Mouse (Mus musculus) liver, embryonic 12.5 days (tissue): ENCODE measurements around the gene Slc4a5. TPM values are rescaled to one million over a fixed set of nuclear protein-coding genes. Genes with fewer than 3 reads are reported as not detected.

Source experiments
- ATAC-seq: fragments of 200-750 bp; cut with Nextera tagmentation; 2 replicates; pipeline ENCODE4 v1.8.0; 2017; ENCODE audit warnings: moderate number of reproducible peaks, mild to moderate bottlenecking, moderate library complexity
- H3K27ac ChIP-seq: fragments of 300-500 bp; sonication (generic); 2 replicates; pipeline ENCODE4 v1.5.1; 2016; ENCODE audit warnings: mild to moderate bottlenecking
- H3K27me3 ChIP-seq: fragments of 300-500 bp; sonication (generic); replicated peaks from 2 replicates; pipeline ENCODE4 v1.6.1; 2016; ENCODE audit warnings: mild to moderate bottlenecking, moderate library complexity
- H3K36me3 ChIP-seq: fragments of 300-500 bp; sonication (generic); 2 replicates; pipeline ENCODE4 v1.6.1; 2016; ENCODE audit warnings: mild to moderate bottlenecking, moderate library complexity
- H3K4me1 ChIP-seq: fragments of 300-500 bp; sonication (generic); 2 replicates; pipeline ENCODE4 v1.6.1; 2016
- H3K4me2 ChIP-seq: fragments of 300-500 bp; sonication (generic); 2 replicates; pipeline ENCODE4 v1.6.1; 2016; ENCODE audit warnings: mild to moderate bottlenecking, moderate library complexity
- H3K4me3 ChIP-seq: fragments of 300-500 bp; sonication (generic); 2 replicates; pipeline ENCODE4 v1.5.1; 2016; ENCODE audit warnings: mild to moderate bottlenecking, moderate library complexity
- H3K9ac ChIP-seq: fragments of 300-500 bp; sonication (generic); 2 replicates; pipeline ENCODE4 v1.6.1; 2016; ENCODE audit warnings: mild to moderate bottlenecking, moderate library complexity
- H3K9me3 ChIP-seq: fragments of 300-500 bp; sonication (generic); replicated peaks from 2 replicates; pipeline ENCODE4 v1.6.1; 2016; ENCODE audit warnings: mild to moderate bottlenecking, moderate library complexity
- WGBS: fragments of 180-500 bp; shearing (Covaris S2); methylation state at CpG from one replicate; pipeline ENCODE4 v1.1.7; 2016; ENCODE audit not compliant: insufficient replicate concordance; 5-methylcytosine and 5-hydroxymethylcytosine counted together
- polyA plus RNA-seq: library from polyadenylated mRNA; unstranded; fragments of >200 nt; fragmentation: Nextera tagmentation; extraction: Ambion mirVana; gene quantifications from 2 replicates; pipeline ENCODE4 v1.2.1, GENCODE M21; 2016

Gene Slc4a5
- 1.2 and 1.3 TPM in 2 replicates for polyA plus RNA-seq

- Histone ChIP-seq H3K27me3 (no peaks in the 10 kb centered on the region; the same call in 1 of the 2 replicates), H3K36me3 (no peaks in the 10 kb centered on the region), H3K27ac (no peak within 1 kb of the TSS), H3K9ac (no peak within 1 kb of the TSS), H3K4me3 (no peak within 1 kb of the TSS), H3K9me3 (no peaks in the 10 kb centered on the region), H3K4me1 (no peaks in the 10 kb centered on the region), H3K4me2 (no peak within 1 kb of the TSS)
- WGBS = 51% methylated on average over 3 of the region's 3 CpGs
- ATAC-seq = no peak
Measured at GRCm38 (mm10) chr6:83219814-83220213, at the start of gene Slc4a5. Gene Slc4a5 (plus strand): TSS chr6:83219828.

DNA sequence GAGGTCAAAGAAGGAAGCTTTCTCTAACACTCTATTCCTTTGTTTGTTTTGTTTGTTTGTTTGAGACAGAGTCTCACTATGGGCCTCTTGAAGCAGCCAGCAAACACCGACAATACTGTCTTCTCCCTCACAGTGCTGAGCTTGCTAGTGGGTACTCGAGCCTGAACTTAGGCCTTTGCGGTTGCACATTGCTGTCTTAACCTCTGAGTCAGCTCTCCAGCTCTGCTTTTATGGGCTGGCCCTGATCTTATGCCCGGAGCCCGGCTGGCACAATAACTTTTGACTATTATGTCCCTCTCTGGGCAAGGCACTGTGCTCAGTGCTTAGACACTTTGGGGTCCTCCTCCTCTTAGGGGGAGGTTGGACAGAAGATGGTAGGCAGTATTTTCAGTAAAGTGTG lies 49.8 kb upstream of the Slc4a5 start:
- no peaks in the 10 kb centered on the region for H3K9me3 ChIP-seq
- H3K27ac ChIP-seq = no peak overlapping the region
- 77% methylated on average over 5 of the region's 5 CpGs for WGBS
- no peaks in the 10 kb centered on the region for H3K27me3 ChIP-seq
- H3K36me3 ChIP-seq = 0 out of 2 replicates have a peak, but pooled peaks cover 3% of the 10 kb centered on the region
- no peak for ATAC-seq
- H3K4me2 ChIP-seq = no peak overlapping the region
- peaks cover 42% of the 10 kb centered on the region for H3K4me1 ChIP-seq
- no peak overlapping the region for H3K9ac ChIP-seq
- no peak overlapping the region for H3K4me3 ChIP-seq

GRCm38 (mm10) chr6:83171063-83171462 lies 48.6 kb upstream of the Slc4a5 start:
- 73% methylated on average over 5 of the region's 5 CpGs for WGBS
- peaks cover 8% of the 10 kb centered on the region; the same call in 1 of the 2 replicates for H3K36me3 ChIP-seq
- ATAC-seq = no peak
- no peak overlapping the region for H3K4me2 ChIP-seq
- H3K4me1 ChIP-seq = peaks cover 42% of the 10 kb centered on the region
- H3K9ac ChIP-seq = no peak overlapping the region
- H3K4me3 ChIP-seq = no peak overlapping the region
- H3K27me3 ChIP-seq = no peaks in the 10 kb centered on the region
- no peak overlapping the region for H3K27ac ChIP-seq
- no peaks in the 10 kb centered on the region for H3K9me3 ChIP-seq

DNA sequence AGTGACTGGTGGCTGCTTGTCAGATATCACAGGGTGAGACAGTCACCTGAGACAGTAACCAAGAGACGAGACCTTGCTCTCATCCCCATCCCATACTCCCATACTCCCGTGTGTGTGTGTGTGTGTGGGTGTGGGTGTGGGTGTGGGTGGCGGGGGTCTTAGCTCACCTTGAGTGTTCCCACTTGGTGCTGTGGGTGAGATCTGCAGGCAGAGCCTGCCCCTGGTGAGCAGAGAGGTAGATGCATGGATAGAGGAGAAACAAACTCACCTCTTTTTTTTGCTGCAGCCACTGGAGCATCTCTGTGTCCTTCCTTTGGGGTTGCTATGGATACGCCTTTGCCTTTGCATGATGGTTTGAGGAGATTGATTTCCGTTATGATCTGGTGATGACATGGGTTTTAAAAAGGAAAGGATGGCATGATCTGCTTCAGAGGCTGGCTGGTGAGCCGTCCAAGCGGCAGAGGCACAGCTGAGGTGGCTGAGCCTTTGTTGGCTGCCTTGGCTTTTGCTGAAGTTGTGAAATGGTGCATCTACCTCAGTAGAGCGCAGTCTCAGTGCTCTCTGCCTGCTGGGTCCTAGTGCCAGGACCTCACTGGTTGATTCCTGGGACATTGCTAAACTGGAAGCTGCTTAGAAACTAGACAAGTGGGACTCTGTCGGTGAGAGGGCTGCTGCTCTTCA lies 47.2 kb upstream of the Slc4a5 start:
- no peak overlapping the region for H3K27ac ChIP-seq
- no peak for ATAC-seq
- WGBS = 64% methylated on average over 9 of the region's 9 CpGs

DNA sequence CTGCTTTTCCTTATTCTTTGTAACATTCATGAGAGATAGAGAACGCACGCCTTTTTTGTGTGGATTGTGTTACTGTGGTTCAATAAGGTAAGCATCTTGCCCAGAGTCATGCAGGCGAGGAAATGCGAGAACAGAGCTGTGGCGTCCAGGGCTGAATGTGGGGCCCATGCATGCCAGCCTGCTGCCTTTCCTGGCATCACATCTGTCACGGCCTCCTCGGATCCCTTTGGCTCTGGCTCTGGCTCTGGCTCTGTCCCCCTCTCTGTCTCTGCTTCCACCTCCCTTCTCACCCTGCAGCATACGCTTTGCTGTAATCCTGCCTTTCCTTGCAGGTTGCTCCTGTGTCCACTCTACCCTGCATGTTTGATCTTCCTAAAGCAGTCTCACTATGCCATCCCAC lies 43.6 kb upstream of the Slc4a5 start:
- Histone ChIP-seq H3K4me2 (no peak overlapping the region), H3K9ac (no peak overlapping the region), H3K4me1 (peaks cover 30% of the 10 kb centered on the region), H3K27me3 (no peaks in the 10 kb centered on the region), H3K9me3 (no peaks in the 10 kb centered on the region), H3K27ac (no peak overlapping the region), H3K36me3 (peaks cover 8% of the 10 kb centered on the region; the same call in 1 of the 2 replicates), H3K4me3 (no peak overlapping the region)
- WGBS = 82% methylated on average over 8 of the region's 8 CpGs
- no peak for ATAC-seq

More for the DNA sequence above, 47.2 kb upstream of the Slc4a5 start:
- Histone ChIP-seq H3K27me3 (no peaks in the 10 kb centered on the region), H3K4me3 (no peak overlapping the region), H3K4me1 (peaks cover 37% of the 10 kb centered on the region), H3K9ac (no peak overlapping the region), H3K4me2 (no peak overlapping the region), H3K36me3 (peaks cover 11% of the 10 kb centered on the region; the same call in 1 of the 2 replicates), H3K9me3 (no peaks in the 10 kb centered on the region)

- H3K9me3 ChIP-seq = no peaks in the 10 kb centered on the region
- peak; percentile 40; the same call in 1 of the 2 replicates for ATAC-seq
- peaks cover 32% of the 10 kb centered on the region for H3K36me3 ChIP-seq
- peaks cover 30% of the 10 kb centered on the region for H3K4me1 ChIP-seq
- H3K27me3 ChIP-seq = no peaks in the 10 kb centered on the region
- H3K9ac ChIP-seq = peak overlapping the region; percentile 10; the same call in 1 of the 2 replicates
- 62% methylated on average over 12 of the region's 12 CpGs for WGBS
- H3K4me3 ChIP-seq = 0 out of 2 replicates have a peak overlapping the region, but pooled peaks have one; percentile 8
- no peak overlapping the region for H3K27ac ChIP-seq
- peak overlapping the region; percentile 36 for H3K4me2 ChIP-seq
Measured at GRCm38 (mm10) chr6:83179390-83180117, 40.1 kb upstream of the Slc4a5 start.

- H3K4me2 ChIP-seq = no peak overlapping the region
- ATAC-seq = no peak
- no peaks in the 10 kb centered on the region for H3K9me3 ChIP-seq
- WGBS = 77% methylated on average over 6 of the region's 6 CpGs
- peaks cover 35% of the 10 kb centered on the region for H3K4me1 ChIP-seq
- no peak overlapping the region for H3K4me3 ChIP-seq
- no peak overlapping the region for H3K9ac ChIP-seq
- no peak overlapping the region for H3K27ac ChIP-seq
- H3K36me3 ChIP-seq = peaks cover 37% of the 10 kb centered on the region
- no peaks in the 10 kb centered on the region for H3K27me3 ChIP-seq
Measured at GRCm38 (mm10) chr6:83180605-83181004, 39.0 kb upstream of the Slc4a5 start.

- no peak overlapping the region for H3K9ac ChIP-seq
- ATAC-seq = no peak
- no peaks in the 10 kb centered on the region for H3K27me3 ChIP-seq
- peaks cover 29% of the 10 kb centered on the region for H3K4me1 ChIP-seq
- H3K36me3 ChIP-seq = peaks cover 47% of the 10 kb centered on the region
- H3K27ac ChIP-seq = no peak overlapping the region
- WGBS = 79% methylated on average over 3 of the region's 3 CpGs
- no peak overlapping the region for H3K4me2 ChIP-seq
- no peaks in the 10 kb centered on the region for H3K9me3 ChIP-seq
- H3K4me3 ChIP-seq = no peak overlapping the region
Measured at GRCm38 (mm10) chr6:83184858-83185435, 34.7 kb upstream of the Slc4a5 start.

DNA sequence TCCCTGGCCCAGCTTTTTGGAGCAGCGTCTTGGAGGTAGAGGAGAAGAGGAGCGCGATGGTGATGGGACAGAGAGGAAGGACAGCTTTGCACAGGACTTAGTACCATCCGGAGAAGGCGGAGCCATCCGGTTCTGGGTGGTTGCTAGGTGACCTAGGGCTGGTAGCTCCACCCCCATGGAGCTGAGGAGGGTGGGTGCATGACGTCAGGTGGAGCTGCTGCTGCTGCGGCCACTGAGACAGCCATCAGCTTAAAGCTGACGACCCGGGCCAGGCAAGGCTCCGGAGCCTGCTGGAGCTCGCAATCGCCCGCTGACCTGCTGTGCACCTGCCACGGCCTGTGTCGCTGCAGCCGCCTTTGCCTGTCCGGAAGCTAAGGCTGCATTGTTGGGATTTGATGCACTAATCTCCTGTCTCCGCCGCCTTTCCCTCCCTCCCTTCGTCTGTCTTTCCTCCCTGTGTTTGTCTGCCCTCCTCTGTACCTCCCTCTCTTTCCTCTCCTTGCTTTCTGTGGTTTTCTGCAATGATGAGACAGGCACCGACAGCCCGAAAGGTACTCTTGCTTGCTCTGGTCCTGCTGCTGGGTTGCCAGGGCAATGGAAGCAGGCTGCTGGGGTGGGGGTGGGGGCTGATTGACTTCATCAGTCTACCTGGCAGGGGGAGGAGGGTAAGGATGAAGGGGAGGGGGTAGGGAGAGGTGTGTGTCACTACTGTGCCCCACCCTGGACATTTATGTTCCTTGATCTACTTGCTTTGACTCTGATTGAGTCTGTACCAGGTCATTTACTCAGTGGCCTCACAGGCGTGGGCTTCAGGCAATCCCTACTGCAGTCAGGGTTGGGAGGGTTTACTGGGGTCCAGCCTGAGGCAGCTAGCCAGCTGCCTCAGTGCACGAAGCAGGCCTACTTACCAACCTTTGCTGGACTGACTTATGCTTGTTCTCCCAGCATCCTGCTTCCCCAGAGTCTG lies 33.5 kb upstream of the Slc4a5 start:
- ATAC-seq = peak; percentile 44
- Histone ChIP-seq H3K4me2 (peak overlapping the region; percentile 39), H3K36me3 (peaks cover 59% of the 10 kb centered on the region)

DNA sequence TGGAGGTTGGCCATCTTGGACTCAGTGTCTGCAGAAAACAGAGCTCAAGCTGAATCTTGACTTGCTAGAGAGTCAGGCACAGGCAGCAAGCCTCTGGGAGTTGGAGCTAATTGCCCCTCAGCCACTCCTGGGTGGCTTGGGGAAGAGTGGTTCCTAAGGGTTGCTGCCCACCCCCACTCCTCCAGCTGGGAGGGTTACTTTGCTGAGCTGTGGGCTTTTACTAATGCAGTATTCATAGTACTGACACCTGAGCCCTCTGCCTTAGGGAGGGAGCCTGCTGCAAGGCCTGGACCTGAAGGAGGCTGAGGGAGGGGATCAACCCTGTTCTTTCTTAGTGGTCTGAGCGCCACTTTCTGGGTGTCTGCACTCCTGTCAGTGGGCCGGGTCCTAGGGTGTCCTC lies 32.7 kb upstream of the Slc4a5 start:
- Histone ChIP-seq H3K27ac (no peak overlapping the region), H3K36me3 (peaks cover 67% of the 10 kb centered on the region), H3K4me2 (no peak overlapping the region), H3K4me1 (peaks cover 27% of the 10 kb centered on the region), H3K9me3 (no peaks in the 10 kb centered on the region), H3K4me3 (no peak overlapping the region), H3K27me3 (no peaks in the 10 kb centered on the region), H3K9ac (no peak overlapping the region)
- 75% methylated on average over 2 of the region's 2 CpGs for WGBS
- ATAC-seq = no peak

More for the DNA sequence above, 33.5 kb upstream of the Slc4a5 start:
- H3K9me3 ChIP-seq = no peaks in the 10 kb centered on the region
- H3K4me3 ChIP-seq = no peak overlapping the region
- H3K9ac ChIP-seq = no peak overlapping the region
- no peaks in the 10 kb centered on the region for H3K27me3 ChIP-seq
- H3K27ac ChIP-seq = no peak overlapping the region
- peaks cover 27% of the 10 kb centered on the region for H3K4me1 ChIP-seq
- 24% methylated on average over 25 of the region's 25 CpGs for WGBS

DNA sequence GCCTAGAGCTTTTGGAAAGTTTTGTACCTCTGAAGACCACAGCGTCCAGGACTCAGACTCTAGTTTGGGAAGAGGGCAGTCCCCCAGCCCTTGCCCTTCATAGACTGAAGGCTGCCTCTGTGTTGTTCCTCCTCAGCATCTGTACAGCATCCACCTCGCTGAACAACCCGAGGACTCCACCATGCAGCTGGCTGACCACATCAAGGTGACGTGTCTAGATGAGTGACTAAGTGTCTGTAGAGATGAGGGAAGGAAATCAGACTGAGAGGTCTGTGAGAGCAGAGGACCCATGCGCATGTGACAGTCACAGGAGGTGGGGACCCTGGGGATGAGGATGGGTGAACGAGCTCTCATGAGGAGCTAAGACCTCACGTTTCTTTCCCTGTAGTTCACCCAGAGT lies 26.1 kb upstream of the Slc4a5 start:
- Histone ChIP-seq H3K4me3 (no peak overlapping the region), H3K36me3 (peaks cover 99% of the 10 kb centered on the region), H3K9ac (no peak overlapping the region), H3K9me3 (no peaks in the 10 kb centered on the region), H3K27ac (no peak overlapping the region), H3K4me1 (peaks cover 5% of the 10 kb centered on the region), H3K4me2 (no peak overlapping the region), H3K27me3 (no peaks in the 10 kb centered on the region)
- 74% methylated on average over 7 of the region's 7 CpGs for WGBS
- ATAC-seq = no peak
